Comparison of ENCODE assay signal across 8 mouse cellular contexts in genomic region chr17:50470432-50471078, GRCm38 (mm10). TPM values are rescaled to one million over a fixed set of nuclear protein-coding genes. Genes with fewer than 3 reads are reported as not detected.
DNase-seq lines count a peak whose midpoint lies in the region; ATAC-seq and TF ChIP-seq lines count a peak whose summit lies in the region.

No protein-coding gene starts in this region.

- no peak for TF ChIP-seq POLR2A in liver, adult 2 months (IDR thresholded peaks at IDR 0.05; ENCODE audit: extremely low read depth, insufficient read depth, low read length)

- peak; percentile 14 for DNase-seq in urinary bladder, postnatal 14 days (ENCODE audit: low spot score)
- no peak for DNase-seq in urinary bladder, adult 2 months (ENCODE audit: low spot score)
- DNase-seq in liver, adult 2 months (ENCODE audit: extremely low read depth, low read depth, low spot score): peak; percentile 85
- peak; percentile 90 for DNase-seq in splenic B cell, adult 2 months (ENCODE audit: low read depth, low spot score)

- no peaks in the 10 kb centered on the region for H3K27me3 ChIP-seq in heart, embryonic 13.5 days (replicated peaks)
- no peaks in the 10 kb centered on the region for H3K27me3 ChIP-seq in kidney, embryonic 15.5 days
- no peaks in the 10 kb centered on the region for H3K27me3 ChIP-seq in liver, adult 2 months (ENCODE audit: control insufficient read depth, insufficient read depth, low read length)
- H3K27me3 ChIP-seq in midbrain, embryonic 16.5 days (ENCODE audit: control insufficient read depth, insufficient read depth, low read depth, low read length): no peaks in the 10 kb centered on the region
- no peaks in the 10 kb centered on the region for H3K27me3 ChIP-seq in splenic B cell, adult 2 months (ENCODE audit: control insufficient read depth, insufficient read depth, low read length, poor library complexity, severe bottlenecking)

- no peak for TF ChIP-seq CTCF in liver, adult 2 months (IDR thresholded peaks at IDR 0.05; ENCODE audit: low read depth, low read length)

- H3K4me2 ChIP-seq in heart, embryonic 13.5 days: peak overlapping the region; percentile 60
- peak overlapping the region; percentile 53 for H3K4me2 ChIP-seq in kidney, embryonic 15.5 days
- peak overlapping the region; percentile 47 for H3K4me2 ChIP-seq in midbrain, embryonic 16.5 days (ENCODE audit: low read length)

- peak overlapping the region; percentile 22 for H3K4me3 ChIP-seq in heart, embryonic 13.5 days
- peak overlapping the region; percentile 13 for H3K4me3 ChIP-seq in kidney, embryonic 15.5 days (replicated peaks)
- H3K4me3 ChIP-seq in liver, adult 2 months (ENCODE audit: insufficient read depth, low read depth, low read length): peak overlapping the region; percentile 39
- peak overlapping the region; percentile 18 for H3K4me3 ChIP-seq in midbrain, embryonic 16.5 days (ENCODE audit: low read depth, low read length)

- ATAC-seq in erythroblast, adult 5-6 weeks (replicated peaks; ENCODE audit: low FRiP score, poor library complexity, severe bottlenecking): peak; percentile 38
- ATAC-seq in heart, embryonic 13.5 days (ENCODE audit: extremely low read depth, insufficient number of reproducible peaks, low FRiP score, low TSS enrichment): no peak
- peak; percentile 65 for ATAC-seq in kidney, embryonic 15.5 days (replicated peaks; ENCODE audit: low FRiP score)
- peak; percentile 66 for ATAC-seq in midbrain, embryonic 16.5 days

- H3K9ac ChIP-seq in heart, embryonic 13.5 days: peak overlapping the region; percentile 41; the same call in 1 of the 2 replicates
- H3K9ac ChIP-seq in kidney, embryonic 15.5 days: no peak overlapping the region
- peak overlapping the region; percentile 47 for H3K9ac ChIP-seq in liver, adult 2 months (ENCODE audit: low read depth, low read length)
- H3K9ac ChIP-seq in midbrain, embryonic 16.5 days (ENCODE audit: low read depth, low read length): peak overlapping the region; percentile 43; the same call in 1 of the 2 replicates

- H3K79me2 ChIP-seq in liver, adult 2 months (ENCODE audit: control insufficient read depth, insufficient read depth, low read length): no peaks in the 10 kb centered on the region

- peak overlapping the region; percentile 81 for H3K27ac ChIP-seq in heart, embryonic 13.5 days (replicated peaks)
- H3K27ac ChIP-seq in kidney, embryonic 15.5 days: peak overlapping the region; percentile 83
- H3K27ac ChIP-seq in liver, adult 2 months (replicated peaks; ENCODE audit: insufficient read depth, low read depth, low read length): peak overlapping the region; percentile 74
- H3K27ac ChIP-seq in midbrain, embryonic 16.5 days (ENCODE audit: low read length): peak overlapping the region; percentile 75

- H3K9me3 ChIP-seq in heart, embryonic 13.5 days: no peaks in the 10 kb centered on the region
- H3K9me3 ChIP-seq in kidney, embryonic 15.5 days (replicated peaks): no peaks in the 10 kb centered on the region
- no peaks in the 10 kb centered on the region for H3K9me3 ChIP-seq in midbrain, embryonic 16.5 days (replicated peaks; ENCODE audit: control insufficient read depth, low read length, poor library complexity, severe bottlenecking)

- peaks cover 20% of the 10 kb centered on the region for H3K4me1 ChIP-seq in heart, embryonic 13.5 days
- peaks cover 14% of the 10 kb centered on the region for H3K4me1 ChIP-seq in kidney, embryonic 15.5 days
- H3K4me1 ChIP-seq in liver, adult 2 months (ENCODE audit: control insufficient read depth, insufficient read depth, low read length): no peaks in the 10 kb centered on the region
- peaks cover 14% of the 10 kb centered on the region for H3K4me1 ChIP-seq in midbrain, embryonic 16.5 days (ENCODE audit: control insufficient read depth, insufficient read depth, low read length)

- H3K36me3 ChIP-seq in heart, embryonic 13.5 days: no peaks in the 10 kb centered on the region
- H3K36me3 ChIP-seq in kidney, embryonic 15.5 days: no peaks in the 10 kb centered on the region
- no peaks in the 10 kb centered on the region for H3K36me3 ChIP-seq in liver, adult 2 months (ENCODE audit: control insufficient read depth, insufficient read depth, low read length)
- H3K36me3 ChIP-seq in midbrain, embryonic 16.5 days (ENCODE audit: control insufficient read depth, insufficient read depth, low read length): no peaks in the 10 kb centered on the region
- H3K36me3 ChIP-seq in splenic B cell, adult 2 months (ENCODE audit: control insufficient read depth, insufficient read depth, low read length, poor library complexity, severe bottlenecking): no peaks in the 10 kb centered on the region

- WGBS in heart, embryonic 13.5 days: 21% methylated on average over 16 of the region's 16 CpGs
- 19% methylated on average over 16 of the region's 16 CpGs for WGBS in kidney, embryonic 15.5 days
- 14% methylated on average over 16 of the region's 16 CpGs for WGBS in liver, adult 2 months
- WGBS in midbrain, embryonic 16.5 days: 19% methylated on average over 16 of the region's 16 CpGs

RNA-seq across cellular contexts. Expression of gene Plcl2, which starts 38.6 kb away (rescaled TPM):
- 2.4 and 3.7 TPM in 2 replicates for polyA plus RNA-seq in urinary bladder, adult 2 months (2012; rRNA removed)
- total RNA-seq in erythroblast, adult 5-6 weeks (2015; ENCODE audit: low replicate concordance): 97.0 and 109 TPM in 2 replicates
- 129 and 135 TPM in 2 replicates for total RNA-seq in erythroblast, adult 5-6 weeks (2017; ENCODE audit: low replicate concordance)
- polyA plus RNA-seq in heart, embryonic 13.5 days (2015; fragmentation: Nextera tagmentation; extraction: Ambion mirVana): 2.5 and 2.9 TPM in 2 replicates
- polyA plus RNA-seq in kidney, embryonic 15.5 days (2015; fragmentation: Nextera tagmentation; extraction: Ambion mirVana): 3.5 and 3.6 TPM in 2 replicates
- total RNA-seq in liver, adult 2 months (2014; rRNA removed): 11.8 and 12.4 TPM in 2 replicates
- 3.6 and 4.2 TPM in 2 replicates for polyA plus RNA-seq in liver, adult 2 months (2012; rRNA removed)
- 9.2 and 9.7 TPM in 2 replicates for polyA plus RNA-seq in midbrain, embryonic 16.5 days (2015; fragmentation: Nextera tagmentation; extraction: Ambion mirVana)
